Mouse (Mus musculus): Measurements from ENCODE around the gene Gata3.

Gene Gata3

GRCm38 (mm10) chr2:9879092-9879491 lies 10.7 kb downstream of the Gata3 start:
- CTCF ChIA-PET, result interaction anchor here in 3 of 4 experiments (0.5 to 1.7 kb wide), 8 partner anchors 9 to 436 kb away, joined by 3 to 5 read pairs (median 4); partner anchors contain the start of genes 9230102O04Rik (in 1 of the 3) and Gata3 (in 1 of the 3)
- POLR2A ChIA-PET, result interaction anchor here in 3 of 4 experiments (0.6 to 3.9 kb wide), 9 partner anchors 8 to 423 kb away, joined by 3 to 23 read pairs (median 5); partner anchors contain the start of genes 9230102O04Rik (in 2 of the 3), Gata3 (in 2 of the 3), Atp5c1 (in 1 of the 3) and Kin (in 1 of the 3)

- ChIA-PET POLR2A (interaction anchor here in 3 of 4 experiments (0.6 to 3.9 kb wide), 11 partner anchors 9 to 423 kb away, joined by 3 to 23 read pairs (median 5); partner anchors contain the start of genes 9230102O04Rik (in 2 of the 3), Gata3 (in 2 of the 3), Atp5c1 (in 1 of the 3) and Kin (in 1 of the 3)), CTCF (interaction anchor here in 2 of 4 experiments (1.0 to 1.7 kb wide), 4 partner anchors 10 to 436 kb away, joined by 3 to 5 read pairs (median 4); partner anchors contain the start of genes 9230102O04Rik (in 1 of the 2) and Gata3 (in 1 of the 2))
Measured at GRCm38 (mm10) chr2:9878564-9879081, 11.2 kb downstream of the Gata3 start.

GRCm38 (mm10) chr2:9877966-9878563 lies 11.8 kb downstream of the Gata3 start:
- POLR2A ChIA-PET, result interaction anchor here (0.7 to 3.9 kb wide), 8 partner anchors 11 to 454 kb away, joined by 3 to 23 read pairs (median 4); partner anchors contain the start of genes 9230102O04Rik (in 2 of the 4) and Gata3 (in 2 of the 4)
- CTCF ChIA-PET, result interaction anchor here in 1 of 4 experiments (0.7 kb wide), 1 partner anchor 413 kb away, joined by 3 read pairs; no protein-coding TSS in a partner anchor

- ChIA-PET POLR2A (interaction anchor here in 1 of 4 experiments (3.9 kb wide), 1 partner anchor 12 kb away, joined by 23 read pairs; the partner anchor contains the start of genes 9230102O04Rik and Gata3), CTCF (no interaction called here)
Measured at GRCm38 (mm10) chr2:9877326-9877690, 12.5 kb downstream of the Gata3 start.

- POLR2A ChIA-PET, result interaction anchor here in 1 of 4 experiments (0.6 to 3.9 kb wide), 2 partner anchors 13 kb away, joined by 3 to 23 read pairs; partner anchors contain the start of genes 9230102O04Rik and Gata3
- CTCF ChIA-PET, result no interaction called here
Measured at GRCm38 (mm10) chr2:9876621-9877325, 13.1 kb downstream of the Gata3 start.

- ChIA-PET CTCF (no interaction called here), POLR2A (interaction anchor here in 2 of 4 experiments (0.6 to 2.8 kb wide), 4 partner anchors 8 to 173 kb away, joined by 3 to 9 read pairs (median 4); no protein-coding TSS in a partner anchor)
Measured at GRCm38 (mm10) chr2:9875676-9876357, 14.0 kb downstream of the Gata3 start.

- ChIA-PET POLR2A (interaction anchor here in 2 of 4 experiments (0.8 to 2.8 kb wide), 4 partner anchors 9 to 205 kb away, joined by 3 to 9 read pairs (median 4); partner anchors contain the start of genes Atp5c1 (in 1 of the 2) and Kin (in 1 of the 2)), CTCF (interaction anchor here in 1 of 4 experiments (1.1 kb wide), 1 partner anchor 161 kb away, joined by 4 read pairs; no protein-coding TSS in a partner anchor)
Measured at GRCm38 (mm10) chr2:9875220-9875619, 14.6 kb downstream of the Gata3 start.

GRCm38 (mm10) chr2:9874467-9875219 lies 15.2 kb downstream of the Gata3 start:
- ChIA-PET CTCF (interaction anchor here in 2 of 4 experiments (0.5 to 1.1 kb wide), 2 partner anchors 161 kb away, joined by 3 to 4 read pairs; no protein-coding TSS in a partner anchor), POLR2A (interaction anchor here in 2 of 4 experiments (0.8 to 2.8 kb wide), 7 partner anchors 9 to 206 kb away, joined by 3 to 9 read pairs (median 3); partner anchors contain the start of genes 9230102O04Rik (in 1 of the 2), Atp5c1 (in 1 of the 2), Gata3 (in 1 of the 2) and Kin (in 1 of the 2))

GRCm38 (mm10) chr2:9873757-9874156 lies 16.1 kb downstream of the Gata3 start:
- ChIA-PET POLR2A (interaction anchor here in 2 of 4 experiments (1.0 to 2.8 kb wide), 5 partner anchors 10 to 33 kb away, joined by 3 to 9 read pairs (median 4); partner anchors contain the start of genes 9230102O04Rik (in 1 of the 2) and Gata3 (in 1 of the 2)), CTCF (interaction anchor here in 1 of 4 experiments (0.5 kb wide), 1 partner anchor 162 kb away, joined by 3 read pairs; no protein-coding TSS in a partner anchor)

- ChIA-PET CTCF (no interaction called here), POLR2A (interaction anchor here in 1 of 4 experiments (0.6 kb wide), 1 partner anchor 22 kb away, joined by 5 read pairs; no protein-coding TSS in a partner anchor)
Measured at GRCm38 (mm10) chr2:9872682-9873081, 17.2 kb downstream of the Gata3 start.

GRCm38 (mm10) chr2:9871798-9872197 lies 18.0 kb downstream of the Gata3 start:
- CTCF ChIA-PET, result no interaction called here
- POLR2A ChIA-PET, result no interaction called here

- ChIA-PET CTCF (no interaction called here), POLR2A (interaction anchor here in 1 of 4 experiments (0.5 kb wide), 1 partner anchor 117 kb away, joined by 3 read pairs; no protein-coding TSS in a partner anchor)
Measured at GRCm38 (mm10) chr2:9871141-9871716, 18.6 kb downstream of the Gata3 start.

GRCm38 (mm10) chr2:9867092-9867825 lies 22.6 kb downstream of the Gata3 start:
- ChIA-PET CTCF (interaction anchor here in 1 of 4 experiments (0.6 kb wide), 1 partner anchor 16 kb away, joined by 3 read pairs; no protein-coding TSS in a partner anchor), POLR2A (interaction anchor here in 2 of 4 experiments (0.6 to 1.4 kb wide), 7 partner anchors 11 to 490 kb away, joined by 3 to 11 read pairs (median 6); no protein-coding TSS in a partner anchor)

GRCm38 (mm10) chr2:9860698-9861097 lies 29.1 kb downstream of the Gata3 start:
- CTCF ChIA-PET, result interaction anchor here in 2 of 4 experiments (0.6 to 1.1 kb wide), 3 partner anchors 19 to 954 kb away, joined by 4 to 5 read pairs (median 4); no protein-coding TSS in a partner anchor
- POLR2A ChIA-PET, result interaction anchor here in 2 of 4 experiments (0.6 to 0.8 kb wide), 6 partner anchors 11 to 1278 kb away, joined by 3 to 5 read pairs (median 4); no protein-coding TSS in a partner anchor

- CTCF ChIA-PET, result no interaction called here
- POLR2A ChIA-PET, result interaction anchor here in 1 of 4 experiments (0.9 to 2.0 kb wide), 4 partner anchors 9 to 50 kb away, joined by 3 to 6 read pairs (median 4); no protein-coding TSS in a partner anchor
Measured at GRCm38 (mm10) chr2:9855861-9856260, 34.0 kb downstream of the Gata3 start.
